In the genomic region with DNA sequence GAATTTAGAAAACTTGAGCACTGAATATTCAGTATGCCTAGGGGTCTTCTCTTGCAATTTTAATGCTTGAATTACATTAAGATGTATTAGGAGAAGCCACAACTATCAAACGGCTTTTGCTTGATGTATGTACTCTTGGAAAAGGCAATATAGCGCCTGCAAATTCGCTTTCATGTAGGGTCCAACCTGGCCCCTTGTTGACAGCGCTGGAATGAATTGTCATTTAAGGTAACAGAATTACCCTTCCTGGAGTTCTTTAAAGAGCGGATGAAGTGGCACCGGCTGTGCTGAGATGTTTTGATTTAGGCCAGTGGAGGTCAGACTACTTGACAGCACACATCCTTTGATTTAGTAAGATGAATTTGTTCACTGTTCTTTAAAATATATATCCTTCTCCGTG, we compare ENCODE assay signal across 25 mouse cellular contexts.
"Had no signal": no experiment of that assay in that cellular context is flagged by ENCODE, and none has a peak within 500 bp of the region (broad histone marks: within the 10 kb centered on the region; RNA-seq: fewer than 3 reads in every experiment).

No protein-coding gene starts in this region.

- H3K27me3 ChIP-seq: heart, embryonic 13.5 days; heart, embryonic 15.5 days; hindbrain, embryonic 13.5 days; hindbrain, embryonic 15.5 days; kidney, embryonic 15.5 days; limb, embryonic 13.5 days; limb, embryonic 15.5 days; liver, embryonic 12.5 days had no signal

- H3K4me1 ChIP-seq: heart, embryonic 15.5 days; kidney, embryonic 15.5 days; limb, embryonic 13.5 days; limb, embryonic 15.5 days; liver, embryonic 12.5 days had no signal

- H3K4me2 ChIP-seq: heart, embryonic 13.5 days; heart, embryonic 15.5 days; kidney, embryonic 15.5 days; limb, embryonic 13.5 days; limb, embryonic 15.5 days; liver, embryonic 12.5 days had no signal

- DNase-seq: gastrocnemius, postnatal 14 days; gastrocnemius, postnatal 36 days; heart, adult 18-20 months; heart, postnatal 14 days; heart, postnatal 36 days; kidney, adult 11 months; kidney, adult 2 months; kidney, adult 9 months; kidney, postnatal 14 days; kidney, postnatal 36 days; layer of hippocampus, adult 9-11 months; layer of hippocampus, postnatal 36 days; left cerebral cortex, postnatal 4 days had no signal

- H3K9ac ChIP-seq: heart, embryonic 13.5 days; heart, embryonic 15.5 days; hindbrain, embryonic 13.5 days; hindbrain, embryonic 15.5 days; kidney, embryonic 15.5 days; limb, embryonic 13.5 days; limb, embryonic 15.5 days; liver, embryonic 12.5 days had no signal

- H3K36me3 ChIP-seq: heart, embryonic 13.5 days; heart, embryonic 15.5 days; hindbrain, embryonic 13.5 days; hindbrain, embryonic 15.5 days; kidney, embryonic 15.5 days; limb, embryonic 13.5 days; limb, embryonic 15.5 days; liver, embryonic 12.5 days had no signal

- ATAC-seq: hindbrain, postnatal 0 days; intestine, embryonic 16.5 days; liver, embryonic 12.5 days had no signal

- H3K4me3 ChIP-seq: heart, embryonic 10.5 days; heart, embryonic 13.5 days; heart, embryonic 15.5 days; hindbrain, embryonic 13.5 days; hindbrain, embryonic 15.5 days; kidney, embryonic 15.5 days; limb, embryonic 13.5 days; limb, embryonic 15.5 days; liver, embryonic 12.5 days had no signal

- H3K9me3 ChIP-seq: heart, embryonic 10.5 days; heart, embryonic 13.5 days; heart, embryonic 15.5 days; hindbrain, embryonic 13.5 days; hindbrain, embryonic 15.5 days; kidney, embryonic 15.5 days; limb, embryonic 13.5 days; limb, embryonic 15.5 days; liver, embryonic 12.5 days had no signal

- H3K27ac ChIP-seq: heart, embryonic 10.5 days; heart, embryonic 13.5 days; heart, embryonic 15.5 days; hindbrain, embryonic 13.5 days; hindbrain, embryonic 15.5 days; hindbrain, postnatal 0 days; kidney, embryonic 15.5 days; kidney, postnatal 0 days; limb, embryonic 13.5 days; limb, embryonic 15.5 days; liver, embryonic 12.5 days had no signal
